Mouse (Mus musculus) megakaryocyte, embryonic 14.5 days (primary cell): ENCODE measurements around the gene Nlrx1. TPM values are rescaled to one million over a fixed set of nuclear protein-coding genes. Genes with fewer than 3 reads are reported as not detected.

Experiments used
- H3K27me3 ChIP-seq: replicated peaks from 2 replicates; pipeline ENCODE3; 2012; ENCODE audit warnings: inconsistent platforms
- H3K36me3 ChIP-seq: replicated peaks from 2 replicates; pipeline ENCODE3; 2012; ENCODE audit warnings: low read length, inconsistent platforms, mixed read lengths
- H3K4me1 ChIP-seq: 2 replicates; pipeline ENCODE4 v1.6.1; 2012; ENCODE audit warnings: inconsistent platforms
- H3K4me3 ChIP-seq: replicated peaks from 2 replicates; pipeline ENCODE3; 2012; ENCODE audit warnings: moderate library complexity, mild to moderate bottlenecking, inconsistent platforms
- H3K9me3 ChIP-seq: 2 replicates; pipeline ENCODE4 v1.6.1; 2012; ENCODE audit warnings: inconsistent platforms
- FLI1 ChIP-seq: IDR thresholded peaks from 2 replicates; pipeline ENCODE4 v1.6.1; 2012; ENCODE audit warnings: low read length, inconsistent platforms, mixed read lengths
- GATA1 ChIP-seq: IDR thresholded peaks from 3 replicates; pipeline ENCODE4 v1.6.1; 2012; ENCODE audit warnings: mixed read lengths, low read length, inconsistent platforms, borderline replicate concordance
- polyA plus RNA-seq: library from polyadenylated mRNA; stranded (reverse); fragments of >175 nt; gene quantifications from 2 replicates; pipeline ENCODE4 v1.2.3, GENCODE M21; 2012; ENCODE audit warnings: low replicate concordance; ENCODE audit not compliant: insufficient read depth

The Nlrx1 gene
- 5.5 and 12.5 TPM in 2 replicates for polyA plus RNA-seq

DNA sequence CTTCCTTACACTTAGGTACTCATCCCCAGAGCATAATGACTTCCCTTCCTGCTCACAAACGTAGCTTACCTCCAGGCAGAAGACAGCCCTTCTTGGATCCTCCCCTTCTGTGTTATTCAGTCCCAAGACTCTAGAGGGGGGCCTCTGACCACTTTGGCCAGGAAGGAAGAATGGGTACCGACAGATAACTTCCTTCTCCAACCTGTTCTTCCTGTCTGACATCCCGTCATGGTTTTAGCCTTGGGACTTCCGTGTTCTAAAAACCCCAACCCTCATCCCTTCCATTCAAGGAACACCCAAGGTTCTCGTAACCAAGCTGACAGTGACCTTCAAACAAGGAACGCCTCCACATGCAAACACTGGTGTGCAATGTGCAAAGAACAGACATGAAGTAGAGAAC is at the start of gene Nlrx1:
Gene Nlrx1, minus strand, starts transcription at position 168 of the 400 bp plus-strand sequence.
- Histone ChIP-seq H3K4me1 (peaks cover 71% of the 10 kb centered on the region), H3K9me3 (no peaks in the 10 kb centered on the region), H3K27me3 (peaks cover 26% of the 10 kb centered on the region), H3K36me3 (peaks cover 18% of the 10 kb centered on the region), H3K4me3 (peak within 1 kb of the TSS; percentile 90)
- no peak for TF ChIP-seq GATA1
- TF ChIP-seq FLI1, result no peak

DNA sequence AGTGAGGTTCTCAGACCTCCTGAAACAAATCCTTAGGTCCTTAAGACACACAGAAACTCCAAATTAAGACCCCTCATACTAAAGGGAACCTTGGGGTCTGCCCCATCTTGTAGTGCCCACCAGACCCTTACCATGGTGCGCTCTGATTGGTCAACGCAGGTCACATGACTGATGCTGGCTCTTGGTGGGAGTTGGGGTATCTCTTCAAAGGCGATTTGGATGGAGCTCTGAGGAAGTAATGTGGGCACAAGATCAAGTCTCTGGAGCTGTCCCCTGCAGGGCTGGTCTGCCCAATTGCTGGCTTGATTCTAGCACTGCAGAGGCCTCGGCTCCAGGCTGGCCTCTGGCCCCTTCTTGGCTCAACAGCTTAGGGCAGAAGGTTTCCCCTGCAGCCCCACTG is 49.1 kb upstream of the Nlrx1 start:
- no peaks in the 10 kb centered on the region for H3K9me3 ChIP-seq
- H3K4me3 ChIP-seq, result peak overlapping the region; percentile 60
- H3K36me3 ChIP-seq, result peaks cover 53% of the 10 kb centered on the region
- TF ChIP-seq GATA1 (no peak), FLI1 (no peak)
- H3K4me1 ChIP-seq, result peaks cover 52% of the 10 kb centered on the region
- no peaks in the 10 kb centered on the region for H3K27me3 ChIP-seq

DNA sequence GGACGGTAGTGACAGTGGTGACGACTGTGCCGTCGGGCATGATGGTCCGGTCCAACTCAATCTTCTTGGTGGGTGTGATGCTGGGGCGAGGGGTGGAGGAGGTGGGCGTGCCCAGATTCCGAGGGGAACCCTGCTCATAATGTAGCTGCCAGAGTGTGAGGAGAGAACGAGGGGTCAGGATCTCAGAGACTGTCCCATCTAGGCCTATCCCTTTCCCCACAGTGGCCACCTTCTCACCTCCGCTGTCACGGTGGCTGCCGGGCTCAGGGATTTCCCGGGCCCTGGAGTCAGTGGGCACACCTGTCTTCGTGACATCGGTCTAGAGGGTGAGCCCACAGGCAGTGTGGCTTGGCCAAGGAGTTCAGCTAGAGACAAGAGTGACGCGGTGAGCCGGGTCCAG is 46.5 kb upstream of the Nlrx1 start:
- Histone ChIP-seq H3K4me3 (no peak overlapping the region), H3K36me3 (peaks cover 77% of the 10 kb centered on the region), H3K4me1 (peaks cover 47% of the 10 kb centered on the region), H3K9me3 (no peaks in the 10 kb centered on the region), H3K27me3 (no peaks in the 10 kb centered on the region)
- TF ChIP-seq FLI1 (no peak), GATA1 (no peak)

GRCm38 (mm10) chr9:44314257-44314547 is 45.8 kb upstream of the Nlrx1 start:
- H3K9me3 ChIP-seq, result no peaks in the 10 kb centered on the region
- no peak overlapping the region for H3K4me3 ChIP-seq
- TF ChIP-seq FLI1, result no peak
- no peak for TF ChIP-seq GATA1
- H3K36me3 ChIP-seq, result peaks cover 83% of the 10 kb centered on the region
- peaks cover 43% of the 10 kb centered on the region for H3K4me1 ChIP-seq
- H3K27me3 ChIP-seq, result no peaks in the 10 kb centered on the region

GRCm38 (mm10) chr9:44313476-44314256 is 45.3 kb upstream of the Nlrx1 start:
- Histone ChIP-seq H3K4me3 (no peak overlapping the region), H3K36me3 (peaks cover 83% of the 10 kb centered on the region), H3K9me3 (no peaks in the 10 kb centered on the region), H3K4me1 (peaks cover 37% of the 10 kb centered on the region), H3K27me3 (no peaks in the 10 kb centered on the region)
- TF ChIP-seq GATA1, result no peak
- TF ChIP-seq FLI1, result no peak

- Histone ChIP-seq H3K36me3 (peaks cover 73% of the 10 kb centered on the region), H3K4me1 (peaks cover 19% of the 10 kb centered on the region), H3K4me3 (no peak overlapping the region), H3K9me3 (no peaks in the 10 kb centered on the region), H3K27me3 (no peaks in the 10 kb centered on the region)
- no peak for TF ChIP-seq GATA1
- TF ChIP-seq FLI1, result no peak
These were observed 43.0 kb upstream of the Nlrx1 start for GRCm38 (mm10) chr9:44311136-44312134.

DNA sequence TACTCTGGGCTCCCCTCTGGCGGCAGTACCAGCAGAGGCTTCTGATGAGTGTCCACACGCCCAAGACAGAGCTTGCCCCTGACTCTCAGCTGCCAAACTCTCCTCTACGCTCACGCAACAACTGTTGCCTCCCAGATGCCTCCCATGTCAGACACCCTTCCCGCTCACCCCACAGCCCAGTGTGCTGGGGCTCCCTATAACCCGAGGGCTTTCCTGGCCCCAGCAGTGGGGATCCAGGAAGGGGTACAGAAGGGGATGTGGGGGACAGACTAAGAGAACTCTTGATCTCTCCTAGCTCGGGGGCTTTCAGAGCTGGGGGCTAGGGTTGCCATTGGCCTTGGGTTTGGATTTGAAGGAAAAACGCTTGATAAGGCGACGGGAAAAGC is 42.3 kb upstream of the Nlrx1 start:
- Histone ChIP-seq H3K36me3 (peaks cover 66% of the 10 kb centered on the region), H3K4me3 (no peak overlapping the region), H3K27me3 (no peaks in the 10 kb centered on the region), H3K9me3 (no peaks in the 10 kb centered on the region), H3K4me1 (peaks cover 20% of the 10 kb centered on the region)
- TF ChIP-seq FLI1 (no peak), GATA1 (no peak)

DNA sequence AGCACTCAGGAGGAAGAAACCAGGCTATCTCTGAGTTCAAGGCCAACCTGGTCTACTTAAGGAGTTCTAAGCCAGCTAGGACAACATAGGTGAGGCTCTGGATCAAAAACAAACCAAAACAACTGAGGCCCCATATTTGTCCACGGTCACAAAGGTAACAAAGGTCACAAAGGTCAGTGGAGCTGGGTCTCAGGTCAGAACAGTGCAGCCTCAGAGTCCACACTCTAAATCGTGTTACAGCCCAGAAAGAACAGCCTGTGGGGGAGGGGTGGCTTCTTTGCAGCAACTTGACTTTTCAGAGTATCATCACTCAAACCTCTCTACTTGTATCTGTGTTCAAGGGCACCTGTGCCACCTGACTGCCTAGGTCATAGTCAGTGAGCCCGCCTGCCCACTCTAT is 41.4 kb upstream of the Nlrx1 start:
- Histone ChIP-seq H3K27me3 (no peaks in the 10 kb centered on the region), H3K9me3 (no peaks in the 10 kb centered on the region), H3K4me3 (no peak overlapping the region), H3K36me3 (peaks cover 56% of the 10 kb centered on the region), H3K4me1 (peaks cover 22% of the 10 kb centered on the region)
- no peak for TF ChIP-seq FLI1
- TF ChIP-seq GATA1, result no peak

DNA sequence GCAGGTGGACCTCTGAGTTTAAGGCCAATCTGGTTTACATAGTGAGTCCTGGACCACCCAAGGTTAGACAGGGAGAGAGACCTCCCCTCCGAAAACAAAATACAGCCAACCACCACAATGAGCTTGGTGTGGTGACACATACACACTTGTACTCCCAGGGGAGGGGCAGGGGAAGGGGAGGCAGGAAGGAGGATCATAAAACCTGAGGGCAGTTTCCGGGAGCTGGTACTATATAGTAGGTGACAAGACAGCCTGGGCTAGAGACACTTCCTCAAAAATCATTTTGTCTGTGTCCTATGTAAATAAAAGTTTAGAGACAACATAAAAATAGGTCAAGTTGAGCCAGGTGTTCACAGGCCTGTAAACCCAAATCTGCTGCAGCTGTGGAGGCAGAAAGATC is 38.8 kb upstream of the Nlrx1 start:
- TF ChIP-seq FLI1 (no peak), GATA1 (no peak)
- Histone ChIP-seq H3K4me3 (no peak overlapping the region), H3K27me3 (no peaks in the 10 kb centered on the region), H3K36me3 (peaks cover 50% of the 10 kb centered on the region), H3K4me1 (peaks cover 46% of the 10 kb centered on the region), H3K9me3 (no peaks in the 10 kb centered on the region)

DNA sequence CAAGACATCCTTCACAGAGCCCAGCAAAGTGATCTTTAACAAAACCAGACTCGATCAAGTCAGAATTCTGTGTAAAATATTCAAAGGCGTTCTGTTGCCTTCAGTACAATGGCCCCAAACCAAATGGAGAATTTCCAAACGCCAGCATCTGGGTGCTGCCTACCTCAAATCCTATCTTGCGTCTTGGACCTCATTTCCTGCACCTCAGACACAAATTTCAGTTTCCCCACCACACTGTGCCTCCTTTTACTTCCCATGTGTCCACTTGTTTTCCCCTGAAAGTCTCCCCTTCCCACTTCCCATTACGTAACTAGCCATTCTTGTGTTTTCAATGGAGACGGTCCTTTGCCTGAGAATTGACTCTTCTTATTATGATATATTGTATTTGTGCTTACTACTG is 38.1 kb upstream of the Nlrx1 start:
- Histone ChIP-seq H3K27me3 (no peaks in the 10 kb centered on the region), H3K4me3 (no peak overlapping the region), H3K36me3 (peaks cover 51% of the 10 kb centered on the region), H3K4me1 (peaks cover 45% of the 10 kb centered on the region), H3K9me3 (no peaks in the 10 kb centered on the region)
- no peak for TF ChIP-seq FLI1
- TF ChIP-seq GATA1, result no peak
